Mouse (Mus musculus): Measurements from ENCODE around the gene Calr. TPM values are rescaled to one million over a fixed set of nuclear protein-coding genes. Genes with fewer than 3 reads are reported as not detected.

Gene Calr
- polyA plus RNA-seq, 1 experiment = 475 TPM

DNA sequence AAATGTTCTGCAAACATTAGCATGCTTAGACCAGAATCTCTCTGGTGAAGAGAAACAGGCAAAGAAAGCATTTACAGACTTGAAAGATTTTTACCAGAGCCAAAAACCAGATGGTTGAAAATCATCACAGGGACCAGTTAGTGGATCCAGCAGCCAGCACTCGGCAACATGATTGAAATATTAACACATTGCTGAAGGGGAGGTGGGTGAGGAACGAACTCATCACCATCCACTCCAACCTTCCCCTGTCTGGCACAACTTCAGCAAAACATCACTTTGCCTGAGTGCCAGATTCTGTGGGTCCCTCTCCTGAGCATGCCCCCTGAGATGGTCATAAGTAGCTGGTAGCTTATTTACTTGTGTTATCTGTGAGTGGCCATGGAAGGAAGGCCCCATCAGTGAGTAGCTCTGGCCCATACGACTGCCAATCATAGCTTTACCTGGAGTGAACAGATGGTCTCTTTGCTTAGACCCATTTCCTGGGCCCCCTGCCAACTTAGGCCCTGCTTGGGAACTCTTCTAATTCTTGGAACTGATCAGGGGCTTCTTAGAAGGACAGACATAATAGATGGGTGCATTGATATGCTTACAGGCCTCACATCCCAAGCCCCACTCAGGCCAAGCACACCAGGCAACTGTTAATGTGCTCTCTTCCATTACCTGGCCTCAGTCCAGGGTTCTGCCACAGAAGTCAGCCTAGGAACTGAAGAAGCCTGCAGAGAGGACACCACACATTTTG lies 30.7 kb upstream of the Calr start:
- Histone ChIP-seq H3K27ac (ENCODE audit: control insufficient read depth, insufficient read depth, low read depth, low read length, poor library complexity) (no peak overlapping the region), H3K4me1 (ENCODE audit: control insufficient read depth, insufficient read depth, low read length) (no peaks in the 10 kb centered on the region), H3K4me3 (replicated peaks; ENCODE audit: control insufficient read depth, low read depth, low read length) (no peak overlapping the region)
- WGBS = 69% methylated on average over 3 of the region's 3 CpGs
- TF ChIP-seq CTCF (IDR thresholded peaks at IDR 0.05; ENCODE audit: control insufficient read depth, insufficient read depth, low read length) (no peak), POLR2A (IDR thresholded peaks at IDR 0.05; ENCODE audit: borderline replicate concordance, control insufficient read depth, low read depth, low read length) (no peak)

DNA sequence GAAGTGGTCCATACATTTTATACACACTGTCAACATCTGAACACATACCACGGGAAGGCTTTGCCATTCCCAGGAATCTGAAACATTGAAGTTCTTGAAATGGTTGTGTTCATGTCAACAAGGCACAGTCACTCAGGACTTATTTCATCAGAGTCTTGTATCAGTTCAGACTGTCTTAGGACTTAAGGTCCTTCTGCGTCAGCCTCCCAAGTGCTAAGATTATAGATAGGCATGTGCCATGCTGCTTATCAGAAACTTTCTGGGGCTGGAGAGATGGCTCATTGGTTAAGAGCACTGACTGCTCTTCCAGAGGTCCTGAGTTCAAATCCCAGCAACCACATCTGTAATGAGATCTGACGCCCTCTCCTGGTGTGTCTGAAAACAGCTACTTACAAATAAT lies 27.6 kb upstream of the Calr start:
- H3K4me1 ChIP-seq (ENCODE audit: control insufficient read depth, insufficient read depth, low read length) = no peaks in the 10 kb centered on the region; the same call in 1 of the 2 replicates
- no peak for TF ChIP-seq POLR2A (IDR thresholded peaks at IDR 0.05; ENCODE audit: borderline replicate concordance, control insufficient read depth, low read depth, low read length)
- no peak for TF ChIP-seq CTCF (IDR thresholded peaks at IDR 0.05; ENCODE audit: control insufficient read depth, insufficient read depth, low read length)
- no peak overlapping the region for H3K27ac ChIP-seq (ENCODE audit: control insufficient read depth, insufficient read depth, low read depth, low read length, poor library complexity)
- no peak overlapping the region for H3K4me3 ChIP-seq (replicated peaks; ENCODE audit: control insufficient read depth, low read depth, low read length)
- 61% methylated on average over 3 of the region's 3 CpGs for WGBS

- peak overlapping the region; percentile 85 for H3K4me3 ChIP-seq (replicated peaks; ENCODE audit: control insufficient read depth, low read depth, low read length)
- 41% methylated on average over 4 of the region's 4 CpGs for WGBS
- no peak for TF ChIP-seq CTCF (IDR thresholded peaks at IDR 0.05; ENCODE audit: control insufficient read depth, insufficient read depth, low read length)
- TF ChIP-seq POLR2A (IDR thresholded peaks at IDR 0.05; ENCODE audit: borderline replicate concordance, control insufficient read depth, low read depth, low read length) = no peak
- H3K4me1 ChIP-seq (ENCODE audit: control insufficient read depth, insufficient read depth, low read length) = no peaks in the 10 kb centered on the region; the same call in 1 of the 2 replicates
- H3K27ac ChIP-seq (ENCODE audit: control insufficient read depth, insufficient read depth, low read depth, low read length, poor library complexity) = no peak overlapping the region
Measured at GRCm38 (mm10) chr8:84873016-84873415, 26.3 kb upstream of the Calr start.

DNA sequence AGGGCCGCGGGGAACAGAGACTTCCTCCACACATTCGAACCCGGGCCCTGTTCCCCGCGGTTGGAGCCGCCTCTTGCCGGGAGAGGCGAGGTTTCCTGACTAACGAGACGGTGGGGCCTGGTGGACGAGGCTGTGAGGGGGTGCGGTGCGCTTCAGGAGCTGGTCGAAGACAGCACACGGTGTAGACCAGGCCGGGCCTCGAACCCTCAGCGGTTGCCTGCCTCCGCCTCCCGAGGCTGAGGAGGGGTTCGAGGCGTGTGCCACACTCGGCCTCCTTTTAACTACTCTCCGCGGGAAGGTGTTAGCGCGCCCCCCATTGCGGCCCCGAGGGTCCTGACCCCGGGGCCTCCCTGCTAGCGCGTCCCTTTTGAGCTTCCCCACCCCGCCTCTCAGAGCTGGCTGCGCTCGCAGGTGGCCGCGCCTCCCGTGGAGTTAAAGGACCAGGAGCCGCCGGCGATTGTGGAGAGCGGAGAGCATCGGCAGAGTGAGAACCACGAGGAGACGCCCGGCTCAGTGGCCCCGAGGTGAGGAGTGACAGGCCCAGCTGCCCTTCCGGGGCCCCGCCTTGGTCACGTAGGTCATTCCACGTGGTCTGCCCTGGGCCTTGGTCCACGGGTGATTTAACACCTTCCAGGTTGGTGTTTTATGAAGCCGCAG lies 25.7 kb upstream of the Calr start:
- Histone ChIP-seq H3K4me3 (replicated peaks; ENCODE audit: control insufficient read depth, low read depth, low read length) (peak overlapping the region; percentile 85), H3K4me1 (ENCODE audit: control insufficient read depth, insufficient read depth, low read length) (no peaks in the 10 kb centered on the region; the same call in 1 of the 2 replicates), H3K27ac (ENCODE audit: control insufficient read depth, insufficient read depth, low read depth, low read length, poor library complexity) (peak overlapping the region; percentile 63; the same call in 1 of the 2 replicates)
- 2% methylated on average over 54 of the region's 54 CpGs for WGBS
- TF ChIP-seq CTCF (IDR thresholded peaks at IDR 0.05; ENCODE audit: control insufficient read depth, insufficient read depth, low read length) = no peak
- 0 out of 2 replicates have a peak, but pooled peaks have one; percentile 27 for TF ChIP-seq POLR2A (IDR thresholded peaks at IDR 0.05; ENCODE audit: borderline replicate concordance, control insufficient read depth, low read depth, low read length)

- H3K27ac ChIP-seq (ENCODE audit: control insufficient read depth, insufficient read depth, low read depth, low read length, poor library complexity) = peak within 1 kb of the TSS; percentile 63; the same call in 1 of the 2 replicates
- no peak for TF ChIP-seq CTCF (IDR thresholded peaks at IDR 0.05; ENCODE audit: control insufficient read depth, insufficient read depth, low read length)
- no peak for TF ChIP-seq POLR2A (IDR thresholded peaks at IDR 0.05; ENCODE audit: borderline replicate concordance, control insufficient read depth, low read depth, low read length)
- 2% methylated on average over 46 of the region's 46 CpGs for WGBS
- peak within 1 kb of the TSS; percentile 85 for H3K4me3 ChIP-seq (replicated peaks; ENCODE audit: control insufficient read depth, low read depth, low read length)
- H3K4me1 ChIP-seq (ENCODE audit: control insufficient read depth, insufficient read depth, low read length) = no peaks in the 10 kb centered on the region; the same call in 1 of the 2 replicates
Measured at GRCm38 (mm10) chr8:84871376-84872308, 24.9 kb upstream of the Calr start, which contains the start of gene Syce2. Gene Syce2, plus strand, starts transcription at chr8:84872111.

GRCm38 (mm10) chr8:84856864-84857441 lies 10.2 kb upstream of the Calr start, which contains the start of gene Farsa:
Gene Farsa, plus strand, starts transcription at chr8:84856989.
- peak; percentile 97; the same call in 1 of the 2 replicates for TF ChIP-seq POLR2A (IDR thresholded peaks at IDR 0.05; ENCODE audit: borderline replicate concordance, control insufficient read depth, low read depth, low read length)
- 0 out of 2 replicates have a peak, but pooled peaks have one; percentile 14 for TF ChIP-seq CTCF (IDR thresholded peaks at IDR 0.05; ENCODE audit: control insufficient read depth, insufficient read depth, low read length)
- H3K27ac ChIP-seq (ENCODE audit: control insufficient read depth, insufficient read depth, low read depth, low read length, poor library complexity) = peak within 1 kb of the TSS; percentile 75
- peak within 1 kb of the TSS; percentile 96 for H3K4me3 ChIP-seq (replicated peaks; ENCODE audit: control insufficient read depth, low read depth, low read length)
- H3K4me1 ChIP-seq (ENCODE audit: control insufficient read depth, insufficient read depth, low read length) = peaks cover 1% of the 10 kb centered on the region; the same call in 1 of the 2 replicates
- under 1% methylated on average over 39 of the region's 39 CpGs for WGBS

DNA sequence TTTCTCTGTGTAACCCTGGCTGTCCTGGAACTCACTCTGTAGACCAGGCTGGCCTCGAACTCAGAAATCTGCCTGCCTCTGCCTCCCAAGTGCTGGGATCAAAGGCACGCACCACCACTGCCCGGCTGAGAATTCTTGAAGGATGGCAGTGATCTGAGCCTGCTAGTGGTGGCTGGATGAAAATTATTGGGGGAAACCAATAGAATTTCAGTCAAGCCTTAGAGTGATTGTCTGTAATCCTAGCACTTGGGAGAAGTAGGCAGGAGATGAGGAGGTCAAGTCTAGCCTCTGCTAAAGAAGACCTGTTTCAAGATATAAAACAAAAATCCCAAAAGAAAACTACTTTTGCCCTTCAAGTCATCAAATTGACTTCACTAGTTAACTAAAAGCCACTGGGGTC lies 9.7 kb upstream of the Calr start:
- H3K4me1 ChIP-seq (ENCODE audit: control insufficient read depth, insufficient read depth, low read length) = peaks cover 1% of the 10 kb centered on the region; the same call in 1 of the 2 replicates
- 0 out of 2 replicates have a peak overlapping the region, but pooled peaks have one; percentile 75 for H3K27ac ChIP-seq (ENCODE audit: control insufficient read depth, insufficient read depth, low read depth, low read length, poor library complexity)
- WGBS = 95% methylated on average over 3 of the region's 3 CpGs
- no peak overlapping the region for H3K4me3 ChIP-seq (replicated peaks; ENCODE audit: control insufficient read depth, low read depth, low read length)
- TF ChIP-seq CTCF (IDR thresholded peaks at IDR 0.05; ENCODE audit: control insufficient read depth, insufficient read depth, low read length) (no peak), POLR2A (IDR thresholded peaks at IDR 0.05; ENCODE audit: borderline replicate concordance, control insufficient read depth, low read depth, low read length) (no peak)

All from bone marrow, adult 2 months (tissue).